ENCODE assay signal across 9 mouse cellular contexts in genomic region chr15:80876231-80876630, GRCm38 (mm10).
DNase-seq lines count a peak whose midpoint lies in the region; TF ChIP-seq lines count a peak whose summit lies in the region.
"Had no signal": no experiment of that assay in that cellular context is flagged by ENCODE, and none has a peak within 500 bp of the region (broad histone marks: within the 10 kb centered on the region; RNA-seq: fewer than 3 reads in every experiment).

No protein-coding gene starts in this region.

- H3K27ac ChIP-seq in thymus, adult 2 months (ENCODE audit: control insufficient read depth, insufficient read depth, low read length): no peak overlapping the region
- H3K27ac ChIP-seq: embryonic facial prominence, embryonic 10.5 days; heart, embryonic 13.5 days had no signal

- H3K4me3 ChIP-seq in thymus, adult 2 months (ENCODE audit: control insufficient read depth, insufficient read depth, low read length): no peak overlapping the region
- H3K4me3 ChIP-seq: embryonic facial prominence, embryonic 10.5 days; heart, embryonic 13.5 days had no signal

- WGBS in thymus, adult 2 months: 96% methylated on average over 21 of the region's 21 CpGs

- no peaks in the 10 kb centered on the region for H3K27me3 ChIP-seq in thymus, adult 2 months (ENCODE audit: control insufficient read depth, insufficient read depth, low read length)
- H3K27me3 ChIP-seq: heart, embryonic 13.5 days had no signal

- DNase-seq in left cerebral cortex, adult 18-20 months (ENCODE audit: low spot score in 2 of 2): peak; percentile 18 to 38
- DNase-seq in left cerebral cortex, adult 11 months (ENCODE audit: low spot score): no peak
- peak; percentile 59 for DNase-seq in brain, embryonic 14.5 days (ENCODE audit: low read depth)
- peak; percentile 44 for DNase-seq in gastrocnemius, postnatal 10 days
- peak; percentile 72 for DNase-seq in left cerebral cortex, postnatal 4 days
- DNase-seq in thymus, adult 2 months: no peak
- no peak for DNase-seq in lung, postnatal 14 days

- intact Hi-C loops in left cerebral cortex, postnatal 4 days (cut with DNase I): no loop called here

- no peaks in the 10 kb centered on the region for H3K4me1 ChIP-seq in thymus, adult 2 months (replicated peaks; ENCODE audit: control insufficient read depth, insufficient read depth, low read length)
- H3K4me1 ChIP-seq: embryonic facial prominence, embryonic 10.5 days had no signal

- no peak for TF ChIP-seq CTCF in brain, embryonic 14.5 days (IDR thresholded peaks at IDR 0.05; ENCODE audit: borderline replicate concordance, extremely low read depth, insufficient read depth, insufficient read length)
- TF ChIP-seq CTCF in thymus, adult 2 months (IDR thresholded peaks at IDR 0.05; ENCODE audit: borderline replicate concordance, control insufficient read depth, extremely low read depth, insufficient read depth, low read length, poor library complexity): no peak

- H3K36me3 ChIP-seq in thymus, adult 2 months (ENCODE audit: control insufficient read depth, insufficient read depth, low read length): peaks cover 49% of the 10 kb centered on the region

- no peak for TF ChIP-seq POLR2A in brain, embryonic 14.5 days (IDR thresholded peaks at IDR 0.05; ENCODE audit: borderline replicate concordance, extremely low read depth, insufficient read depth, insufficient read length, poor library complexity, severe bottlenecking)
- TF ChIP-seq POLR2A in thymus, adult 2 months (IDR thresholded peaks at IDR 0.05; ENCODE audit: control insufficient read depth, extremely low read depth, insufficient read depth, low read length, poor library complexity): no peak

Comparison
In these comparisons a context has a peak if more than half of its experiments do, and no peak if none do; other contexts are left out.
1. DNase-seq: peak in left cerebral cortex, adult 18-20 months (2 of 2), brain, embryonic 14.5 days (single experiment), gastrocnemius, postnatal 10 days (single experiment) and left cerebral cortex, postnatal 4 days (single experiment); none in left cerebral cortex, adult 11 months (single experiment), thymus, adult 2 months (single experiment) and lung, postnatal 14 days (single experiment).